Mouse (Mus musculus): ENCODE data around the gene Prkcsh. TPM values are rescaled to one million over a fixed set of nuclear protein-coding genes. Genes with fewer than 3 reads are reported as not detected.

The Prkcsh gene
- 72.2 and 77.8 TPM in 2 replicates for polyA plus RNA-seq (2014; fragmentation: Nextera tagmentation; extraction: Ambion mirVana)

DNA sequence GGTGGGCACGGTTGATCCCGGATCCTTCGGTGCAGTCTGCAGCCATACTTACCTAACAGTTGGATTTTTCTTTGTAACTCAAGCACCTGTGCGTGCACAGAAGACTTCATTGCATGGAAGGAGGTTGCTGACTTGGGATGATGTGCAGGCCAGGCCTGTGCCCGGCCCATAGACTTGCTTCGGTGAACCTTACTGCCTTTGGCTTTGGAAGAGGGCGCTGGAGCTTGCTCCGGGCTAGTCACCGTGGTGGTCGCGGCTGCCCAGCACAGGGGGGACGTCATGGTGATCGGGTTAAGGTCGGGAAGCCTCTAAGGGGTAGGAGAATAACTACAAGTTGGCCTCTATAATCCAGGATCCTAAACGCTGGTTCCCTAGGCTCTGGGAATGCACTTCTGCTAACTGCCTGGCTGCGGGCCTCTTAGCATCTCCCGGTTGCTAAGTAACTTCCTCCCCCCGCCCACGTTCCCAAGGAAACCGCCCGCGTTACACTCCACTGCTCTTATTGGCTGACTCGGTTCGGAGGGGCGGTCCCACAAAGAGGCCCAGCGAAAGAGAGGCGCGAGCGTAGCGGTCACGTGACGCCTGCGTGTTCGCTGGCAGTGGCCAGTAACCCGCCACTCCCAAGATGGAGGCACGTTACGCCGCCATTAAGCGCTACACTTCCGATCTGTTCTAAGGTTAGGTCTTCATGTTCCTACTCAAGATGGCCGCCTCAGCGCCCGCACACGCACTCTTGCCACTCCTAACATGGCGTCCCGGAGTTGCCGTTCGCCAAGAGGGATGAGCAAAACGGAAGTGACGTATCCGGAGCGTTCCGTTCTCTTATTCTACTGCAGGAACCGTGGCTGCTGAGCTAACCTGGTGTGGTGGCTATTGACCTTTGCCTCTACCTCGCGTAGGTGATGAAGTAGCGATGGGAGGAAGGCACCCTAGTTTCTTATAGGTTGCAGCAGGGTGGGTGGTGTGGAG is at the start of gene Prkcsh, which contains the start of gene Ccdc151:
Prkcsh (plus strand) TSS at position 613 of the 969 bp plus-strand sequence.
Ccdc151 (minus strand) TSS at position 441 of the 969 bp plus-strand sequence.
- ATAC-seq (replicated peaks; ENCODE audit: insufficient number of reproducible peaks, low FRiP score, low TSS enrichment): peak; percentile 99
- H3K9ac ChIP-seq (ENCODE audit: low read depth, low read length): peak within 1 kb of the TSS; percentile 74
- H3K4me3 ChIP-seq (ENCODE audit: low read depth, low read length): peak within 1 kb of the TSS; percentile 65
- H3K9me3 ChIP-seq (replicated peaks; ENCODE audit: control insufficient read depth, low read length): no peaks in the 10 kb centered on the region
- peak within 1 kb of the TSS; percentile 54 for H3K27ac ChIP-seq (ENCODE audit: low read depth, low read length)
- H3K4me2 ChIP-seq: peak within 1 kb of the TSS; percentile 83
- H3K4me1 ChIP-seq (ENCODE audit: control insufficient read depth, insufficient read depth, low read length): peaks cover 13% of the 10 kb centered on the region
- peaks cover 3% of the 10 kb centered on the region; the same call in 1 of the 2 replicates for H3K36me3 ChIP-seq (ENCODE audit: control insufficient read depth, insufficient read depth, low read length)
- 5% methylated on average over 57 of the region's 57 CpGs for WGBS (ENCODE audit: insufficient replicate concordance)
- H3K27me3 ChIP-seq (ENCODE audit: control insufficient read depth, insufficient read depth, low read length): no peaks in the 10 kb centered on the region

DNA sequence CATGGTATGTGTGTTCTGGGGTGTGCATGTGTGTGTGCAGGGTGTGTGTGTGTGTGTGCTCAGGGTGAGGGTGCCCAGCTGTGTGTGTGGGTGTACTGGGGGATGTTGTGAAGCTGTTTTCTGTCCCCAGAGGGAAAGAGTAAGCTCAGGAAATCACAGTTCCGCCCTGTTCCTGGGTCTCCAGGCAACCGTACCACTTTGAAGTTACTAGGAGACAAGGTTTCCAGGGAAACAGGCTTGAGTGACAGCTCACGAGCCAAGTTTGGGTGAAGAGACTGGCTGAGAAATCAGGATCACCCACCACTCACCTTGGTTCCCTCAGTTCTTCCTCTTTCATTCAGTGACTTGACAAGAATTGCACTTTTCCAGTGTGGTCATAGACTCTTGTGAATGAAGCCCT is 49.0 kb upstream of the Prkcsh start:
- Histone ChIP-seq H3K27ac (ENCODE audit: low read depth, low read length) (no peak overlapping the region), H3K9me3 (replicated peaks; ENCODE audit: control insufficient read depth, low read length) (no peaks in the 10 kb centered on the region), H3K4me3 (ENCODE audit: low read depth, low read length) (no peak overlapping the region), H3K4me1 (ENCODE audit: control insufficient read depth, insufficient read depth, low read length) (no peaks in the 10 kb centered on the region), H3K27me3 (ENCODE audit: control insufficient read depth, insufficient read depth, low read length) (peaks cover 7% of the 10 kb centered on the region), H3K36me3 (ENCODE audit: control insufficient read depth, insufficient read depth, low read length) (no peaks in the 10 kb centered on the region; the same call in 1 of the 2 replicates), H3K4me2 (no peak overlapping the region), H3K9ac (ENCODE audit: low read depth, low read length) (no peak overlapping the region)
- no peak for ATAC-seq (replicated peaks; ENCODE audit: insufficient number of reproducible peaks, low FRiP score, low TSS enrichment)
- 15% methylated on average over 3 of the region's 3 CpGs for WGBS (ENCODE audit: insufficient replicate concordance)

DNA sequence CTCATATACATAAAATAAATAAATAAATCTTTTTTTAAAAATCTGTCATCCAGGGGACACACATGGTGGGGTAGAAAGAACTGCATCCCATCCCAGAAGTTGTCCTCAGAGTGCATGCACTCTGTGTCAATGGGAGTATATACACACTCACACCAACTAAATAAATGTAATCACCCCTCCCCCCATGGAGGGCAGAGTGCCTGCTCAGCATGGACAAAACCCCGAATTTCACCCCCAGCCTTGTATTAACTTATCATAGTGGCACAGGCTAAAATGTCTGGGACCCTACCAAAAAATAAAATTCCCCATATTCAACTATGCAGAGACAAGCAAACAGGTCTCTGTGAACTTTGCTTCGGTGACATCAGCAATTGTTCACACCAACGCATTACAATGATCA is 48.0 kb upstream of the Prkcsh start:
- no peak overlapping the region for H3K4me3 ChIP-seq (ENCODE audit: low read depth, low read length)
- H3K9me3 ChIP-seq (replicated peaks; ENCODE audit: control insufficient read depth, low read length): no peaks in the 10 kb centered on the region
- H3K27me3 ChIP-seq (ENCODE audit: control insufficient read depth, insufficient read depth, low read length): peaks cover 5% of the 10 kb centered on the region; the same call in 1 of the 2 replicates
- 82% methylated on average over 3 of the region's 3 CpGs for WGBS (ENCODE audit: insufficient replicate concordance)
- no peak overlapping the region for H3K9ac ChIP-seq (ENCODE audit: low read depth, low read length)
- H3K36me3 ChIP-seq (ENCODE audit: control insufficient read depth, insufficient read depth, low read length): no peaks in the 10 kb centered on the region; the same call in 1 of the 2 replicates
- ATAC-seq (replicated peaks; ENCODE audit: insufficient number of reproducible peaks, low FRiP score, low TSS enrichment): no peak
- no peak overlapping the region for H3K27ac ChIP-seq (ENCODE audit: low read depth, low read length)
- H3K4me2 ChIP-seq: peak overlapping the region; percentile 65
- H3K4me1 ChIP-seq (ENCODE audit: control insufficient read depth, insufficient read depth, low read length): no peaks in the 10 kb centered on the region

DNA sequence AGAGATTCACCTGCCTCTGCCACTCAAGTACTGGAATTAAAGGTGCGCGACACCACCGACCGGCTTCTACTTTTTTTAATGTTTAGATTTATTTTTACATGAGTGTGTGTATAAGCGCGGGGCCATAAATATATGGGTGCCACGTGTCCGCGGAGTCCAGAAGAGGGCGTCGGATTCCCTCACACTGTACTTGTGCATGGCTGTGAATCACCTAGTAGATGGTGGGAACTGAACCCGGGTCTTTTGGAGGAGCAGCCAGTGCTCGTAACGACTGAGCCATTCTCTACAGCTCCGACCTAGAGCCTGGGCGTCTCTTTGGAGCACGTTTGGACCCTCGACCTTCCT is 47.4 kb upstream of the Prkcsh start:
- peak; percentile 55; the same call in 1 of the 2 replicates for ATAC-seq (replicated peaks; ENCODE audit: insufficient number of reproducible peaks, low FRiP score, low TSS enrichment)
- H3K36me3 ChIP-seq (ENCODE audit: control insufficient read depth, insufficient read depth, low read length): no peaks in the 10 kb centered on the region; the same call in 1 of the 2 replicates
- H3K9me3 ChIP-seq (replicated peaks; ENCODE audit: control insufficient read depth, low read length): no peaks in the 10 kb centered on the region
- H3K4me1 ChIP-seq (ENCODE audit: control insufficient read depth, insufficient read depth, low read length): no peaks in the 10 kb centered on the region
- H3K27me3 ChIP-seq (ENCODE audit: control insufficient read depth, insufficient read depth, low read length): peaks cover 8% of the 10 kb centered on the region; the same call in 1 of the 2 replicates
- peak overlapping the region; percentile 65 for H3K4me2 ChIP-seq
- peak overlapping the region; percentile 87 for H3K9ac ChIP-seq (ENCODE audit: low read depth, low read length)
- peak overlapping the region; percentile 16; the same call in 1 of the 2 replicates for H3K27ac ChIP-seq (ENCODE audit: low read depth, low read length)
- WGBS (ENCODE audit: insufficient replicate concordance): 1% methylated on average over 18 of the region's 18 CpGs
- peak overlapping the region; percentile 69 for H3K4me3 ChIP-seq (ENCODE audit: low read depth, low read length)

DNA sequence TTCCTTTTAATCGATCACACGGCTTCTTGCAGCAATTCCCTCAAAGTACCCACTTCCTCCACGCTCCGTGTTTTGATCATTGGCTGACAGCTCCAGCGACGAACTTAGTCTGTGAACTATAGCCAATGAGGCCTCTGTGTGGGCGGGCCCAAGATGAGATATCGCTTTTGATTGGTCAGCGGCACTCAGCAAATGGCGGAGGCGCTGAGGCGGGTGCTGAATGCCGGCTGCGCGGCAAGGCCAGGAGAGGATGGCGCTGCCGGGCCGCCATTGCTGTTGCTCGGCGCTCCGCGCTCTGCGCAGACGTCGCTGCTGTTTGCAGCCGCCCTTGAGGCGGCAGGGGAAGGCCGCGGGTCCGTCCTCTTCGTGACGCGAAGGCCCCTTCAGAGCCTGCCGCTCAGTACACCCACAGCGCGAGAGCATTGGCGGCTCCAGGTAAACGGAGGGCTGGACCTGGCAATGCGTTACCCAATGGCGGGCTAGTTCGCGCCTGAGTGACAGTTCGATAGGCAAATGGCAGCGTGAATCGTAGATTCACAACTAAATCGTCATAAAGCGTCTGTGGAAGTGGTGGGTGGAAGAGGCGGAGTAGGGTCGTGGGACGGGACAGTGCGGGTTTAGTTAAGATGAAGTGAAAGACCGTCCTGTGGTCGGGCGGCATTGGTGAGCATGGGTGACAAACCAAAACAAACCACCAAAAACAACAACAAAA is 46.9 kb upstream of the Prkcsh start, which contains the start of gene Swsap1:
Swsap1 (plus strand) TSS at position 186 of the 712 bp plus-strand sequence.
- Histone ChIP-seq H3K27ac (ENCODE audit: low read depth, low read length) (peak within 1 kb of the TSS; percentile 89), H3K9ac (ENCODE audit: low read depth, low read length) (peak within 1 kb of the TSS; percentile 87), H3K36me3 (ENCODE audit: control insufficient read depth, insufficient read depth, low read length) (no peaks in the 10 kb centered on the region; the same call in 1 of the 2 replicates), H3K4me3 (ENCODE audit: low read depth, low read length) (peak within 1 kb of the TSS; percentile 69), H3K4me1 (ENCODE audit: control insufficient read depth, insufficient read depth, low read length) (peaks cover 1% of the 10 kb centered on the region; the same call in 1 of the 2 replicates), H3K9me3 (replicated peaks; ENCODE audit: control insufficient read depth, low read length) (no peaks in the 10 kb centered on the region), H3K4me2 (peak within 1 kb of the TSS; percentile 65), H3K27me3 (ENCODE audit: control insufficient read depth, insufficient read depth, low read length) (peaks cover 11% of the 10 kb centered on the region)
- WGBS (ENCODE audit: insufficient replicate concordance): under 1% methylated on average over 54 of the region's 54 CpGs
- ATAC-seq (replicated peaks; ENCODE audit: insufficient number of reproducible peaks, low FRiP score, low TSS enrichment): peak; percentile 94

DNA sequence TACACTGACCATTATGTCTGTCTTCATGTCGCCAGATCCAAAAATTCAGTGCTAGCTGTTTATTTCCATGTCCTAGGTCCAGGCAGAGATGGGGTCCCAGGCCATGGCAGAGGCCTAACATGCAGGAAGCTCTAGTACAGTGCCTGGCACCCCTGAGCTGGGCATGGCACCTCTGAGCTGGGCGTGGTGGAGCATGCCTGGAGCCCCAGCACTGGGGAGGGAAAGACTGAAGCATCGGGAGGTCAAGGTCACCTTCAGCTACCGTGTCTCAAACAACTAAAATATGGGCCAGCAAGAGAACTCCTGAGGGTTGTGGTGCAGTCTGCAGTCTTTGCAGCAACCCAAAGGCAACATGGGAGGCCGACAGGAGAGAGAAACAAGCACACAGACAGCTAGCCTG is 44.2 kb upstream of the Prkcsh start:
- H3K4me1 ChIP-seq (ENCODE audit: control insufficient read depth, insufficient read depth, low read length): peaks cover 19% of the 10 kb centered on the region
- no peaks in the 10 kb centered on the region for H3K9me3 ChIP-seq (replicated peaks; ENCODE audit: control insufficient read depth, low read length)
- peaks cover 21% of the 10 kb centered on the region for H3K27me3 ChIP-seq (ENCODE audit: control insufficient read depth, insufficient read depth, low read length)
- H3K27ac ChIP-seq (ENCODE audit: low read depth, low read length): no peak overlapping the region
- H3K9ac ChIP-seq (ENCODE audit: low read depth, low read length): peak overlapping the region; percentile 10; the same call in 1 of the 2 replicates
- no peak overlapping the region for H3K4me2 ChIP-seq
- no peak overlapping the region for H3K4me3 ChIP-seq (ENCODE audit: low read depth, low read length)
- ATAC-seq (replicated peaks; ENCODE audit: insufficient number of reproducible peaks, low FRiP score, low TSS enrichment): no peak
- no peaks in the 10 kb centered on the region; the same call in 1 of the 2 replicates for H3K36me3 ChIP-seq (ENCODE audit: control insufficient read depth, insufficient read depth, low read length)
- 79% methylated on average over 5 of the region's 5 CpGs for WGBS (ENCODE audit: insufficient replicate concordance)

DNA sequence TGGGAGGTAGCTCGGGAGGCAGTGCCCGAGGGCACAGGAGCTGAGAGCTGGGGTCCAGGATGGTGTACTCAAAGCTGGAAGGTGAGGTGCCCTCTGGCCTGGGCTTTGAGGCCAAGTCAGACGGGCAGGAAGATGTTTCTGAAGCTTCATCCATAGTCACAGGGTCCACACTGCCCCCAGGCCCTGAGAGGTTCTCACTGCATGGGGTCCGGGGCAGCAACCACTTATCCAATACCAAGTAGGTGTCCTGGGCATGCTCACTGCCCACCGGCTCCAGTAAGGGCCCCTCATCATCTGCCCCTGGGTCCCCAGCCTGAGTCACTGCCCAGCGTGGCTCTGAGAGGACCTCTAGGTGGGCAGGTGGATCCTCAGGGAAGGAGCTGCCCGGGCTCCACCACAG is 43.4 kb upstream of the Prkcsh start:
- no peak for ATAC-seq (replicated peaks; ENCODE audit: insufficient number of reproducible peaks, low FRiP score, low TSS enrichment)
- H3K4me2 ChIP-seq: no peak overlapping the region
- no peak overlapping the region for H3K4me3 ChIP-seq (ENCODE audit: low read depth, low read length)
- 90% methylated on average over 7 of the region's 7 CpGs for WGBS (ENCODE audit: insufficient replicate concordance)
- H3K36me3 ChIP-seq (ENCODE audit: control insufficient read depth, insufficient read depth, low read length): no peaks in the 10 kb centered on the region; the same call in 1 of the 2 replicates
- no peaks in the 10 kb centered on the region for H3K9me3 ChIP-seq (replicated peaks; ENCODE audit: control insufficient read depth, low read length)
- peaks cover 21% of the 10 kb centered on the region for H3K27me3 ChIP-seq (ENCODE audit: control insufficient read depth, insufficient read depth, low read length)
- no peak overlapping the region for H3K9ac ChIP-seq (ENCODE audit: low read depth, low read length)
- no peak overlapping the region for H3K27ac ChIP-seq (ENCODE audit: low read depth, low read length)
- peaks cover 24% of the 10 kb centered on the region for H3K4me1 ChIP-seq (ENCODE audit: control insufficient read depth, insufficient read depth, low read length)

DNA sequence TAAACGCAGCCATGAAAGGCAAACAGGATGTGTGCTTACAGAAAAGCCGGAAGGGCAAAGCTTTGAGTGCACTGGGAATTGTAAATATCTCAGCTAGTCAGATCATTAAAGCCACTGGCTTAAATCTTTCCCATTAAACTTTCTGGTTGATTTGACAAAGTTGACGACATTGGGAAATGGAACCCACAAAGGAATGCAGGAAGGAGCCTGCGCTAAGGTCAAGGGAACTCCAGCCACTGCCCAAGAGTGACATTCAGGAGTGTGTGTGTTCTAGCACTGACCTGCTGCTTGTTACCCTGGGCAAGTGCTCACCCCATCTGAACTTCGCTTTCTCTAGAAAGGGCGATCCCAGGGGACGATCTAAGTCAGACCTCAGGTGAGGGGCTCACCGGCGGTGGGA is 42.5 kb upstream of the Prkcsh start:
- no peak for ATAC-seq (replicated peaks; ENCODE audit: insufficient number of reproducible peaks, low FRiP score, low TSS enrichment)
- H3K4me1 ChIP-seq (ENCODE audit: control insufficient read depth, insufficient read depth, low read length): peaks cover 24% of the 10 kb centered on the region
- peaks cover 21% of the 10 kb centered on the region for H3K27me3 ChIP-seq (ENCODE audit: control insufficient read depth, insufficient read depth, low read length)
- H3K27ac ChIP-seq (ENCODE audit: low read depth, low read length): no peak overlapping the region; the same call in 1 of the 2 replicates
- no peaks in the 10 kb centered on the region; the same call in 1 of the 2 replicates for H3K36me3 ChIP-seq (ENCODE audit: control insufficient read depth, insufficient read depth, low read length)
- H3K9ac ChIP-seq (ENCODE audit: low read depth, low read length): no peak overlapping the region
- 42% methylated on average over 9 of the region's 9 CpGs for WGBS (ENCODE audit: insufficient replicate concordance)
- H3K4me2 ChIP-seq: peak overlapping the region; percentile 94
- peak overlapping the region; percentile 57 for H3K4me3 ChIP-seq (ENCODE audit: low read depth, low read length)
- H3K9me3 ChIP-seq (replicated peaks; ENCODE audit: control insufficient read depth, low read length): no peaks in the 10 kb centered on the region

Measured in heart, embryonic 11.5 days (tissue).